Mouse (Mus musculus) forebrain, embryonic 15.5 days (tissue): ENCODE data around the gene Pcid2. TPM values are rescaled to one million over a fixed set of nuclear protein-coding genes. Genes with fewer than 3 reads are reported as not detected.
"Not testable (repeated sequence)": the region's sequence is repeated elsewhere in the genome, so short reads cannot be mapped to it uniquely, and the experiment has no call there.

Source experiments
- ATAC-seq: fragments of 200-750 bp; cut with Nextera tagmentation; replicated peaks from 2 replicates; pipeline ENCODE4 v1.8.0; 2017; ENCODE audit warnings: mild to moderate bottlenecking, moderate TSS enrichment, moderate library complexity
- H3K27ac ChIP-seq: fragments of 300-500 bp; sonication (generic); replicated peaks from 2 replicates; pipeline ENCODE4 v1.5.1; 2015; ENCODE audit warnings: mild to moderate bottlenecking, inconsistent platforms
- H3K27me3 ChIP-seq: fragments of 300-500 bp; sonication (generic); 2 replicates; pipeline ENCODE4 v1.6.1; 2015; ENCODE audit warnings: inconsistent platforms
- H3K36me3 ChIP-seq: fragments of 300-500 bp; sonication (generic); 2 replicates; pipeline ENCODE4 v1.6.1; 2015; ENCODE audit warnings: mild to moderate bottlenecking, inconsistent platforms
- H3K4me1 ChIP-seq: fragments of 300-500 bp; sonication (generic); 2 replicates; pipeline ENCODE4 v1.6.1; 2015; ENCODE audit warnings: inconsistent platforms
- H3K4me2 ChIP-seq: fragments of 300-500 bp; sonication (generic); replicated peaks from 2 replicates; pipeline ENCODE4 v1.6.1; 2015; ENCODE audit warnings: mild to moderate bottlenecking, inconsistent platforms
- H3K4me3 ChIP-seq: fragments of 300-500 bp; sonication (generic); 2 replicates; pipeline ENCODE4 v1.5.1; 2015; ENCODE audit warnings: mild to moderate bottlenecking, inconsistent platforms
- H3K9ac ChIP-seq: fragments of 300-500 bp; sonication (generic); replicated peaks from 2 replicates; pipeline ENCODE4 v1.6.1; 2015; ENCODE audit warnings: mild to moderate bottlenecking, inconsistent platforms
- H3K9me3 ChIP-seq: fragments of 300-500 bp; sonication (generic); 2 replicates; pipeline ENCODE4 v1.6.1; 2016; ENCODE audit warnings: inconsistent platforms
- WGBS: fragments of 180-500 bp; shearing (Covaris S2); methylation state at CpG from one replicate; pipeline ENCODE4 v1.1.7; 2015; ENCODE audit warnings: mixed read lengths; 5-methylcytosine and 5-hydroxymethylcytosine counted together
- polyA plus RNA-seq: library from polyadenylated mRNA; unstranded; fragments of >200 nt; fragmentation: Nextera tagmentation; extraction: Ambion mirVana; gene quantifications from 2 replicates; pipeline ENCODE4 v1.2.1, GENCODE M21; 2015

The Pcid2 gene
- polyA plus RNA-seq, 1 experiment from 2014 or later: 51.0 TPM

DNA sequence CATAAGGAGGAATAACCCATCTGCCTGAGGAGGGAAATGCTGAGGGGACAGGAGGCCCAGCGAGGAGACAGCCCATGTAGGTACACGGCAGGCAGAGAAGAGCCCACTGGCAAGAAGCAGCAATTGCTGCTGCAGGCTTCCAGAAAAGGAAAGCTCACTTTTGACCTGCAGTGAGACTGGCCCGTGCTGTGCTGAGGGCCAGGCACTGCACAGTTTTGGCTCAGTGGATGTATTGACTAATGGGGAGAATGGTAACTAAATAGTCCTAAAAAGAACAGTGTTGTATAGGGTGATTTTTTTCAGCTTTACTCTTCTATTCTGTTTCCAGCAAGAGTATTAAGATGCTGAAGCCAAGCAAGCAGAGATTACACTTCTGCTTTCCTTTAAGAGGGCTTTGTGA is 13.3 kb upstream of the Pcid2 start:
- WGBS: 93% methylated on average over 3 of the region's 3 CpGs
- peaks cover 8% of the 10 kb centered on the region for H3K36me3 ChIP-seq

DNA sequence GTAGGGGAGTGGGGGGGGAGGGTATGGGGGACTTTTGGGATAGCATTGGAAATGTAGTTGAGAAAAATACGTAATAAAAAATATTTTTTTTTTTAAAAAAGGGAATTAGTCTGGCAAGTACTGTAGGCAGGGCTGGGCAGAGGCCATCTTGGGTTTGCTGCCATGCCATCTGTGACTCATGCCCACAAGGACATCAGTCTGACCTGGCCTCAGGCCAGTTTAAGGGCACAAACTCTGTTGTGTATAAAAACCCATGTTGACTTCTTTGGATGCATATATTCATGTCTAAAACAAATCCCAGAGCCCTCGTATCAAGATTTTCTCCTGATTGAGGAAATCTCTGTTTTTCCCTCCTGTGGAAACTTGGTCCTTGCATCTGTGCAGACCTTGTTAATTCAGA is 11.8 kb upstream of the Pcid2 start:
- WGBS: 98% methylated on average over 2 of the region's 2 CpGs
- Histone ChIP-seq H3K4me3 (no peak overlapping the region), H3K9me3 (no peaks in the 10 kb centered on the region), H3K4me1 (no peaks in the 10 kb centered on the region), H3K9ac (no peak overlapping the region), H3K27me3 (no peaks in the 10 kb centered on the region), H3K36me3 (peaks cover 5% of the 10 kb centered on the region; the same call in 1 of the 2 replicates), H3K27ac (no peak overlapping the region), H3K4me2 (no peak overlapping the region)
- no peak for ATAC-seq

More for the DNA sequence above, 13.3 kb upstream of the Pcid2 start:
- no peak overlapping the region for H3K4me2 ChIP-seq
- H3K4me1 ChIP-seq: no peaks in the 10 kb centered on the region
- no peak overlapping the region for H3K4me3 ChIP-seq
- H3K27ac ChIP-seq: no peak overlapping the region
- no peaks in the 10 kb centered on the region for H3K27me3 ChIP-seq
- H3K9ac ChIP-seq: no peak overlapping the region
- ATAC-seq: no peak
- H3K9me3 ChIP-seq: no peaks in the 10 kb centered on the region

DNA sequence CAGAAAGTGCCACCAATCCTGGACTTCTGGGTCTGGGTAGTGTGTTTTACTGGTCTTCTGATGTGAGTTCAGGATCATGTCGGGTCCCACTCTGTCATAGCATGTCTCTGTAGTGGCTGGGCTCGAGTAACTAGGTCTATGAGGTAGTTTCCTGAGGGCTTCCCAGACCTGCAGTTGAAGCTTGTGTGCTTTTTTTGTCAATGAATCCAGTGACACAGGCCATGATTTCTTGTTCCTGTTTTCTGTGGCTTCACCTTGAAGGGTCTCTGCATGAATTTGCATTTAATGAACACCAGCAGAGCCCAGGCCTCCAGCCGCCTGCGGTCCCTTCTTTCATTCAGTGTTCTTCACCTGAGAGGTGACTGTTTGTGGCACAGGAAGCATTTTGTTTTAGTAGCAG is 8.0 kb upstream of the Pcid2 start:
- no peaks in the 10 kb centered on the region for H3K9me3 ChIP-seq
- no peak overlapping the region for H3K9ac ChIP-seq
- no peak overlapping the region for H3K27ac ChIP-seq
- H3K36me3 ChIP-seq: peaks cover 3% of the 10 kb centered on the region; the same call in 1 of the 2 replicates
- no peak overlapping the region for H3K4me2 ChIP-seq
- H3K27me3 ChIP-seq: no peaks in the 10 kb centered on the region
- ATAC-seq: no peak
- 91% methylated on average over 4 of the region's 4 CpGs for WGBS
- H3K4me3 ChIP-seq: no peak overlapping the region
- peaks cover 12% of the 10 kb centered on the region for H3K4me1 ChIP-seq

GRCm38 (mm10) chr8:13111917-13112316 is 6.7 kb upstream of the Pcid2 start:
- no peak for ATAC-seq
- no peak overlapping the region for H3K4me3 ChIP-seq
- H3K36me3 ChIP-seq: no peaks in the 10 kb centered on the region; the same call in 1 of the 2 replicates
- no peak overlapping the region for H3K4me2 ChIP-seq
- no peaks in the 10 kb centered on the region for H3K9me3 ChIP-seq
- H3K4me1 ChIP-seq: peaks cover 20% of the 10 kb centered on the region
- no peak overlapping the region for H3K27ac ChIP-seq
- 91% methylated on average over 11 of the region's 11 CpGs for WGBS
- no peaks in the 10 kb centered on the region for H3K27me3 ChIP-seq
- H3K9ac ChIP-seq: no peak overlapping the region

GRCm38 (mm10) chr8:13109416-13109960 is 4.2 kb upstream of the Pcid2 start:
- ATAC-seq: no peak
- H3K9me3 ChIP-seq: no peaks in the 10 kb centered on the region
- WGBS: 66% methylated on average over 1 of the region's 1 CpGs

DNA sequence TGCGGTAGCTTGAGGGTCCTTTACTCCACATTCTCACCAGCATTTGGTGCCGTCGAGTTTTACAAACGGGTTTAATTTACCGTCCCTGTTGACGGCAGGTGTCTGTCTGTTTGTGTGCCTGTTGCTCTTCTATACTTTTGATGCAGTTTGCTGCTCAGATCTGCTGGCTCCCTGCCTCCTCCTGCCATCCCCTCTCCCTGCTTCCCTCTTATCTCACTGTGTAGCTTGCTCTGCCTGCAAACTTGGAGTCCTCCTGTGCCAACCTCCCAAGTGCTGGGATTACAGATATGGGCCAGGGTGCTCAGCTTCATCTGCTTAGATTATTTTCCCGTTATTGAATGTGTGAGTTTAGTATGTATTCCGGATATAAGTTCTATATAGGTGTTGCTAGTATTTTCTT is 3.7 kb upstream of the Pcid2 start:
- no peak overlapping the region for H3K9ac ChIP-seq
- no peak overlapping the region for H3K4me3 ChIP-seq
- no peak overlapping the region for H3K27ac ChIP-seq
- no peak for ATAC-seq
- H3K27me3 ChIP-seq: no peaks in the 10 kb centered on the region
- 90% methylated on average over 8 of the region's 8 CpGs for WGBS
- H3K4me1 ChIP-seq: peaks cover 34% of the 10 kb centered on the region
- no peaks in the 10 kb centered on the region; the same call in 1 of the 2 replicates for H3K36me3 ChIP-seq
- H3K9me3 ChIP-seq: no peaks in the 10 kb centered on the region
- no peak overlapping the region for H3K4me2 ChIP-seq

More at GRCm38 (mm10) chr8:13109416-13109960, 4.2 kb upstream of the Pcid2 start:
- H3K4me1 ChIP-seq: peaks cover 30% of the 10 kb centered on the region
- no peaks in the 10 kb centered on the region for H3K27me3 ChIP-seq
- H3K4me2 ChIP-seq: no peak overlapping the region
- no peak overlapping the region for H3K9ac ChIP-seq
- H3K36me3 ChIP-seq: no peaks in the 10 kb centered on the region; the same call in 1 of the 2 replicates
- H3K27ac ChIP-seq: no peak overlapping the region
- no peak overlapping the region for H3K4me3 ChIP-seq

DNA sequence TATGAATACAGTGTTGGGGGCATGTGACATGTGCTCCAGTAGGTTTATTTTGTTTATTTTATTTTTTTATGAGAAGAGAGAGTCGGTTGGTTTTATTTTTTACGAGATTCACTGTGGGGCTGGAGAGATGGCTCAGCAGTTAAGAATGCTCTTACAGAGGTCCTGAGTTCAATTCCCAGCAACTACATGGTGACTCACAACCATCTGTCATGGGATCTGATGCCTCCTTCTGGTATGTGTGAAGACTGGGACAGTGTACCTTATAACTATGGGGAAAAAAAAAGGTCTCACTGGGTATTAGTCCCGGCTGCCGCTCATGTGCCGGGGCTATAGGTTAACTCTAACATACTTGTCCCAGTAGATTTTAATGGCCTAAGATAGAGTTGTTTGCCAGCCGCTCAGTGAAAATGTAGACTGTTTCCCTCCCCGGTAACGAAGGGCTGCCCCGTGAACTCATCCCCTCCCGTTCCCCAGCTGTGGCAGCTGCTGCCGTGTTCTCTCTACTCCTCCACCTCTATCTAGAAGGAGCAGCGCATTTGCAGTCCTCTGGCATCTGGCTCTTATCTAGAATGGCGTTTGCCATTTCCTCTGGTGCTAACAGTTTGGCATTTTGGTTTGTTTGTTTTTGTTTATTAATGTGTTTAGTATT is 2.9 kb upstream of the Pcid2 start:
- Histone ChIP-seq H3K36me3 (no peaks in the 10 kb centered on the region), H3K27ac (no peak overlapping the region), H3K4me1 (peaks cover 42% of the 10 kb centered on the region), H3K4me3 (no peak overlapping the region), H3K9me3 (no peaks in the 10 kb centered on the region), H3K27me3 (no peaks in the 10 kb centered on the region), H3K9ac (no peak overlapping the region), H3K4me2 (no peak overlapping the region)
- WGBS: 89% methylated on average over 13 of the region's 13 CpGs
- ATAC-seq: no peak

DNA sequence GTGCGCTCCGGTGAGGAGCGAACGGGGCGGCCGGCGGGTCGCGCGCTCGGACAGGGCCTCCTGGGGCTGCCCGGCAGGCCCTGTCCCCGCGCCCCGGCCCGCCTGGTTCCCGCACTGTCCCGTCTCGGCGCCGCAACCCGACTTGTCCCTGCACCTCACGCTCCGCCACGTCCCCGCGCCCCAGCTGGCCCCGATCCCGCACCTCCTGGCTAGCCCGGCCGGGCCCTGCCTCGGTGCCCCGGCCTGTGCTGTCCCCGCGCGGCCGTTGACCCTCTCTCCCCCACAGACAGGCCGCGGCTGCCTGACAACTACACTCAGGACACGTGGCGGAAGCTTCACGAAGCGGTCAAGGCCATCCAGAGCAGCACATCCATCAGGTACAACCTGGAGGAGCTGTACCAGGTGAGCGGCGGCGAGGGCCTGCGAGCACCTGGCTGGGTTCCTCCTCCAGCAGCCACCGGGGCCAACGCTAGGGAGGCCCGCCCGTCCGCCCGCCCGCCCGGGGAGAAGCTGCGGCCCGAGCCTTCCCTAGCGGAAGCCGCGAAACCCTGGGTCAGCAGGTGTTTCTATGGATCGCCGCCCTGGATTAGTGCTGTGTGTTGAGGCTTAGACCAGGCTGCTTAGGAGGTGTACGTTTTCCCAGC is 771 bp upstream of the Pcid2 start:
- Histone ChIP-seq H3K4me3 (peak overlapping the region; percentile 94), H3K4me2 (peak overlapping the region; percentile 98), H3K4me1 (peaks cover 41% of the 10 kb centered on the region), H3K27me3 (no peaks in the 10 kb centered on the region), H3K27ac (peak overlapping the region; percentile 94), H3K36me3 (no peaks in the 10 kb centered on the region), H3K9me3 (no peaks in the 10 kb centered on the region), H3K9ac (peak overlapping the region; percentile 92)
- peak; percentile 59 for ATAC-seq
- under 1% methylated on average over 63 of the region's 63 CpGs for WGBS

GRCm38 (mm10) chr8:13104691-13105086 is 570 bp downstream of the Pcid2 start:
- H3K9ac ChIP-seq: peak overlapping the region; percentile 88
- peak overlapping the region; percentile 94 for H3K4me3 ChIP-seq
- H3K27ac ChIP-seq: peak overlapping the region; percentile 94
- H3K9me3 ChIP-seq: no peaks in the 10 kb centered on the region
- H3K27me3 ChIP-seq: no peaks in the 10 kb centered on the region
- peaks cover 39% of the 10 kb centered on the region for H3K4me1 ChIP-seq
- 0 out of 2 replicates have a peak, but pooled peaks cover 5% of the 10 kb centered on the region for H3K36me3 ChIP-seq
- under 1% methylated on average over 45 of the region's 45 CpGs for WGBS
- H3K4me2 ChIP-seq: peak overlapping the region; percentile 98
- ATAC-seq: peak; percentile 84

DNA sequence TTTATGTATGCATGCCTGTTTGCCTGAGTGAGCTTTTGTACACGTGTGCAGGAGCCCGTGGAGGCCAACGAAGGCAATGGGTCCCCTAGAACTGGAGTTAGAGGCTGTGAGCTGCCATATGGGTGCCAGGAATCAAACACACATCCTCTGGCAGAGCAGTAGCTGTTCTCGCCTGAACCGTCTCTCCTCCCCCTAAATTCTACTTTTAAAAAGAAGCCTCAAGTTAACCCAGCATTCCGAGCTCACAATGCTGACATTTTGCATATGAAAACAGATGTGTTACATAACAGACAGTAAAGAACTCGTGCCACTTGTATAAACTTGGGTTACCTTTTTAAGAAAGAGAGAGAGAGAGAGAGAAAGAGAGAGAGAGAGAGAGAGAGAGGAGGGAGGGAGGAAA is 27.7 kb downstream of the Pcid2 start:
- Histone ChIP-seq H3K9me3 (no peaks in the 10 kb centered on the region), H3K9ac (no peak overlapping the region), H3K4me1 (no peaks in the 10 kb centered on the region), H3K27ac (no peak overlapping the region), H3K4me3 (no peak overlapping the region), H3K27me3 (no peaks in the 10 kb centered on the region), H3K36me3 (peaks cover 97% of the 10 kb centered on the region), H3K4me2 (no peak overlapping the region)
- no peak for ATAC-seq
- WGBS: 86% methylated on average over 7 of the region's 7 CpGs

DNA sequence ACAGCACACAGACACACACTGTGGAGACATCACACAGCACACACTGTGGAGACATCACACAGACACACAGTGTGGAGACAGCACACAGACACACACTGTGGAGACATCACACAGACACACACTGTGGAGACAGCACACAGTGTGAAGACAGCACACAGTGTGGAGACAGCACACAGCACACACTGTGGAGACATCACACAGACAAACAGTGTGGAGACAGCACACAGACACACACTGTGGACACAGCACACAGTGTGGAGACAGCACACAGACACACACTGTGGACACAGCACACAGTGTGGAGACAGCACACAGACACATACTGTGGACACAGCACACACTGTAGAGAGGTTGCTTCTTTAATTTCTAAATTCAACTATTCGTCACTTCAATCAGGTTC is 29.7 kb downstream of the Pcid2 start:
- not testable (repeated sequence) for ATAC-seq, H3K27ac ChIP-seq
- WGBS: 97% methylated on average over 1 of the region's 1 CpGs

GRCm38 (mm10) chr8:13075044-13075443 is 30.2 kb downstream of the Pcid2 start:
- Histone ChIP-seq H3K27me3 (no peaks in the 10 kb centered on the region), H3K4me3 (no peak overlapping the region), H3K4me1 (no peaks in the 10 kb centered on the region), H3K27ac (no peak overlapping the region), H3K9ac (no peak overlapping the region), H3K9me3 (no peaks in the 10 kb centered on the region), H3K36me3 (peaks cover 73% of the 10 kb centered on the region), H3K4me2 (no peak overlapping the region)
- no peak for ATAC-seq
- 94% methylated on average over 8 of the region's 8 CpGs for WGBS

More for the DNA sequence above, 29.7 kb downstream of the Pcid2 start:
- H3K27me3 ChIP-seq, H3K4me3 ChIP-seq, H3K9ac ChIP-seq, H3K9me3 ChIP-seq, H3K4me1 ChIP-seq, H3K4me2 ChIP-seq: not testable (repeated sequence)
- peaks cover 79% of the 10 kb centered on the region for H3K36me3 ChIP-seq
